Mouse (Mus musculus) hindbrain, embryonic 11.5 days (tissue): Measurements from ENCODE around the gene Agbl4. TPM values are rescaled to one million over a fixed set of nuclear protein-coding genes. Genes with fewer than 3 reads are reported as not detected.

Experiments
- ATAC-seq: fragments of 200-750 bp; cut with Nextera tagmentation; 2 replicates; pipeline ENCODE4 v1.8.0; 2017; ENCODE audit warnings: mild to moderate bottlenecking, moderate TSS enrichment, moderate library complexity; ENCODE audit not compliant: low FRiP score
- DNase-seq: peaks from one replicate; pipeline ENCODE4 v3.0.0-alpha.2; 2015; ENCODE audit warnings: low spot score
- H3K27ac ChIP-seq: fragments of 300-500 bp; sonication (generic); 2 replicates; pipeline ENCODE4 v1.5.1; 2014; ENCODE audit warnings: mild to moderate bottlenecking, low read depth, low read length
- H3K27me3 ChIP-seq: fragments of 300-500 bp; sonication (generic); 2 replicates; pipeline ENCODE4 v1.6.1; 2014; ENCODE audit warnings: mild to moderate bottlenecking, low read length, moderate library complexity, mixed read lengths; ENCODE audit not compliant: control insufficient read depth, insufficient read depth
- H3K36me3 ChIP-seq: fragments of 300-500 bp; sonication (generic); 2 replicates; pipeline ENCODE4 v1.6.1; 2014; ENCODE audit warnings: mild to moderate bottlenecking, low read length, moderate library complexity, mixed read lengths; ENCODE audit not compliant: control insufficient read depth, insufficient read depth
- H3K4me1 ChIP-seq: fragments of 300-500 bp; sonication (generic); replicated peaks from 2 replicates; pipeline ENCODE4 v1.6.1; 2014; ENCODE audit warnings: low read length, mixed read lengths; ENCODE audit not compliant: control insufficient read depth, insufficient read depth
- H3K4me2 ChIP-seq: fragments of 300-500 bp; sonication (generic); replicated peaks from 2 replicates; pipeline ENCODE4 v1.6.1; 2014; ENCODE audit warnings: mild to moderate bottlenecking, low read depth, low read length
- H3K4me3 ChIP-seq: fragments of 300-500 bp; sonication (generic); 2 replicates; pipeline ENCODE4 v1.5.1; 2014; ENCODE audit warnings: low read depth, low read length
- H3K9ac ChIP-seq: fragments of 300-500 bp; sonication (generic); 2 replicates; pipeline ENCODE4 v1.6.1; 2014; ENCODE audit warnings: low read depth, low read length
- H3K9me3 ChIP-seq: fragments of 300-500 bp; sonication (generic); 2 replicates; pipeline ENCODE4 v1.6.1; 2016; ENCODE audit warnings: low read length; ENCODE audit not compliant: control insufficient read depth
- WGBS: fragments of 180-500 bp; shearing (Covaris S2); extraction: QIAGEN DNeasy Blood & Tissue Kit; methylation state at CpG from one replicate; pipeline ENCODE4 v1.1.7; 2014; 5-methylcytosine and 5-hydroxymethylcytosine counted together
- polyA plus RNA-seq: library from polyadenylated mRNA; unstranded; fragments of >200 nt; fragmentation: Nextera tagmentation; extraction: Ambion mirVana; gene quantifications from 2 replicates; pipeline ENCODE4 v1.2.1, GENCODE M21; 2014

Gene Agbl4
- polyA plus RNA-seq, 1 experiment from 2014 or later, result 1.1 TPM

DNA sequence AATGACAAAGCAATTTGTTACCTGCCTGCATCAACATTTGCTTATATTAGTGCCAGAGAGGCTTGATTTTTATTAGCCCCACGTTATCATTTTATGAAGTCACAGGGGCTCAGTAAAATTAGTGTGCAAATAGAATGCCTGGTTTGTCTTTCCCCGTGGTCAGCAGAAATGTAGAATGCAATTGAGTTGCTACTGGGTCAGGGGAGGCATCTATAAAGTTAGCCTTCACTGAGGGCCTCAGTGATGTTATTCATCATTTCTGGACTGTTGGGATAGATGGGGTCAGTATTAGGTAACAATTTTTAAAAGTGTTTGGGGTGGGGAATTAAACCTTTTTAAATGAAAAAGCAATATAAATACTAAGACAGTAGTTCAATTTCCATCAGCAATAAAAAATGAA lies 1125.5 kb downstream of the Agbl4 start:
- DNase-seq, result no peak

DNA sequence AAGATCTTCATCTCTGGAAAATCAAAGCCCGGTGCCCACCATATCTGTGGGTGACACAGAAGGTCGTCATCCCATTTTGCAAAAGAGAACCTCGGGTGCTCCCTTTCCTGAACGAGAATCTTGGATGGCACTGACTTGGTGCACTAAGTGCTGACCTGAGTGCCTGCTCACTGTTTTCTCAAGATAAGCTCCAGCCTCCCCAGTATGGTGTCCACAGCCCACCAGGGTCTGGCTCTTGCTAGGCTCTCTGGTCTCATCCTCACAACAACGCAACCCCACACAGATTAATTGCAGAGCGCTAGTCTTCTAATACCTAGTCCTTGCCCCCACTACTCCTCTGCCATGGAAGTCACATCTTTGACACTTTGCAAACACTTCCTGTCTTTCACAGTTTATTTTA lies 1131.5 kb downstream of the Agbl4 start:
- no peak for DNase-seq
- WGBS, result 92% methylated on average over 6 of the region's 6 CpGs

More for the DNA sequence above, 1125.5 kb downstream of the Agbl4 start:
- H3K27ac ChIP-seq, result no peak overlapping the region
- H3K4me1 ChIP-seq, result no peaks in the 10 kb centered on the region
- H3K9me3 ChIP-seq, result no peaks in the 10 kb centered on the region
- no peaks in the 10 kb centered on the region for H3K36me3 ChIP-seq
- no peak overlapping the region for H3K4me2 ChIP-seq
- no peaks in the 10 kb centered on the region for H3K27me3 ChIP-seq
- H3K9ac ChIP-seq, result no peak overlapping the region
- no peak overlapping the region for H3K4me3 ChIP-seq
- whole genome bisulfite sequencing, result 72% methylated on average over 2 of the region's 2 CpGs
- no peak for ATAC-seq

DNA sequence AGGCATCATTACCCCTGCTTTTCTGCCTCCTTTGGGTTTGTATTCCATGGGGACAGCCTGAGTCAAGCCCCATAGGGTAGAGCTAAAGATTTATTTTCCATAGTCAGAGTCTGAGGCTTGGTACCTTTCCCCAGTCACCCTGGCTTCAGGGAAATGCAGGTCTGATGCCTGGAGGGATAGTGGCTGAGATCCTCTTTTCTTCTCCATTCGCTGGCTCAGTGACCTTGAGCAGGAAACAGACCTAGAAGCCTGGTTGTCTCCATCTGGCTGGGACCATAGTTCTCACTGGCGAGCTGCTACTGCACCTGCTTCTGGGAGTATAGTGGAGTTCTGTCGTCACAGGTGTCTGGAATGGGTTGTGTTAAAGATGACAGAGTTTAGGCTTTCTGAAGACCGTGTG lies 1132.5 kb downstream of the Agbl4 start:
- H3K4me3 ChIP-seq, result no peak overlapping the region
- no peak overlapping the region for H3K4me2 ChIP-seq
- H3K27me3 ChIP-seq, result no peaks in the 10 kb centered on the region
- ATAC-seq (no peak), DNase-seq (no peak)
- no peak overlapping the region for H3K9ac ChIP-seq
- no peaks in the 10 kb centered on the region for H3K4me1 ChIP-seq
- H3K36me3 ChIP-seq, result no peaks in the 10 kb centered on the region
- 86% methylated on average over 4 of the region's 4 CpGs for WGBS
- no peaks in the 10 kb centered on the region for H3K9me3 ChIP-seq
- H3K27ac ChIP-seq, result no peak overlapping the region

More for the DNA sequence above, 1131.5 kb downstream of the Agbl4 start:
- Histone ChIP-seq H3K4me1 (no peaks in the 10 kb centered on the region), H3K9ac (no peak overlapping the region), H3K4me2 (no peak overlapping the region), H3K9me3 (no peaks in the 10 kb centered on the region), H3K36me3 (no peaks in the 10 kb centered on the region), H3K4me3 (no peak overlapping the region), H3K27me3 (no peaks in the 10 kb centered on the region), H3K27ac (no peak overlapping the region)
- no peak for ATAC-seq

DNA sequence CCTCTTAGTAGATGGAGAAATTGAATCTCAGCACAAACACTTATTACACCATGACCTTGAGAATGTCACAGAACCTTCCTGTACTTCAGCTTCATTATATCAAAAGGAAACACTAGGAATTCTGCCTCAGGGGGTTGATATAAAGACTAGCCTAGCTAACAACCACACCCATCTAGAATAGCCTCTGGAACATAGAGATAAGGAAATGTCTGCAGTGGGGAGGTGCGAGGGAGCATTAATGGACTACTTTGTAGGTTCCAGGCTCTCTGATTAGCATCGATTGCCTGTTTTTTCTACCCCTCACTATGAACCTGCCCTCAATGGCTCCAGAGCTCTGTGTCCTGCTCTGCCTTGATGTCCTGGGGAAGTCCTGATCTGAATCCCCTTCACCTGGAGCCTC lies 1133.1 kb downstream of the Agbl4 start:
- no peaks in the 10 kb centered on the region for H3K27me3 ChIP-seq
- no peak overlapping the region for H3K4me2 ChIP-seq
- H3K36me3 ChIP-seq, result no peaks in the 10 kb centered on the region
- no peaks in the 10 kb centered on the region for H3K9me3 ChIP-seq
- WGBS, result 92% methylated on average over 2 of the region's 2 CpGs
- DNase-seq, result no peak
- H3K9ac ChIP-seq, result no peak overlapping the region
- ATAC-seq, result no peak
- no peaks in the 10 kb centered on the region for H3K4me1 ChIP-seq
- no peak overlapping the region for H3K27ac ChIP-seq
- H3K4me3 ChIP-seq, result no peak overlapping the region

DNA sequence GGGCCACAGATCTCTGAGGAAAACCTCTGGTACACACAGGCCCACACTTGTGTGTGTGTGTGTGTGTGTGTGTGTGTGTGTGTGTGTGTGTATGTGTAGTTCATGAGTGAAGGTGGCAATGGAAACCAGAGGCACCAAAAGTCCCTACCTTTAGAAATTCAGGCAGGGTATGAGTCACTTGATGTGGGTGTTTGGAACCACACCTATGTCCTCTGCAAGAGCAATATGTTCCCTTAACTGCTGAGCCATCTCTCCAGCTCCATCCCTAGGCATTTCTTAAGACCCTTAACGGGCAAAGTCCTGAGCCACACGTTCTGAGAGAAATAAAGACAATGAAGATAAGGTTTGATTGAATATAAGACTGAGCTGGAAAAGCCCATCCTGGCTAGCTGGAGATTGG lies 1147.2 kb downstream of the Agbl4 start:
- H3K4me1 ChIP-seq, result no peaks in the 10 kb centered on the region
- no peaks in the 10 kb centered on the region for H3K9me3 ChIP-seq
- no peak for ATAC-seq
- H3K4me3 ChIP-seq, result no peak overlapping the region
- DNase-seq, result no peak
- no peak overlapping the region for H3K9ac ChIP-seq
- H3K36me3 ChIP-seq, result no peaks in the 10 kb centered on the region
- no peak overlapping the region for H3K27ac ChIP-seq
- WGBS, result 82% methylated on average over 2 of the region's 2 CpGs
- no peak overlapping the region for H3K4me2 ChIP-seq
- no peaks in the 10 kb centered on the region for H3K27me3 ChIP-seq

- 83% methylated on average over 7 of the region's 7 CpGs for WGBS
- H3K9me3 ChIP-seq, result no peaks in the 10 kb centered on the region
- no peak overlapping the region for H3K4me2 ChIP-seq
- H3K27ac ChIP-seq, result no peak overlapping the region
- no peak for DNase-seq
- no peak for ATAC-seq
- H3K27me3 ChIP-seq, result no peaks in the 10 kb centered on the region
- no peaks in the 10 kb centered on the region for H3K4me1 ChIP-seq
- no peak overlapping the region for H3K9ac ChIP-seq
- H3K36me3 ChIP-seq, result no peaks in the 10 kb centered on the region
- H3K4me3 ChIP-seq, result no peak overlapping the region
Observed at GRCm38 (mm10) chr4:111546009-111546408, 1148.5 kb downstream of the Agbl4 start.

GRCm38 (mm10) chr4:111555426-111555825 lies 1158.0 kb downstream of the Agbl4 start:
- H3K27ac ChIP-seq, result no peak overlapping the region
- H3K27me3 ChIP-seq, result no peaks in the 10 kb centered on the region
- ATAC-seq, result no peak
- no peak for DNase-seq
- no peaks in the 10 kb centered on the region for H3K36me3 ChIP-seq
- no peak overlapping the region for H3K9ac ChIP-seq
- WGBS, result 72% methylated on average over 2 of the region's 2 CpGs
- no peak overlapping the region for H3K4me2 ChIP-seq
- no peaks in the 10 kb centered on the region for H3K9me3 ChIP-seq
- no peaks in the 10 kb centered on the region for H3K4me1 ChIP-seq
- H3K4me3 ChIP-seq, result no peak overlapping the region

- no peaks in the 10 kb centered on the region for H3K27me3 ChIP-seq
- no peaks in the 10 kb centered on the region for H3K36me3 ChIP-seq
- no peaks in the 10 kb centered on the region for H3K9me3 ChIP-seq
- 84% methylated on average over 10 of the region's 10 CpGs for WGBS
- no peak overlapping the region for H3K9ac ChIP-seq
- no peak overlapping the region for H3K4me2 ChIP-seq
- H3K4me1 ChIP-seq, result no peaks in the 10 kb centered on the region
- no peak for DNase-seq
- H3K27ac ChIP-seq, result no peak overlapping the region
- no peak overlapping the region for H3K4me3 ChIP-seq
- no peak for ATAC-seq
Observed at GRCm38 (mm10) chr4:111577087-111577773, 1179.8 kb downstream of the Agbl4 start.

DNA sequence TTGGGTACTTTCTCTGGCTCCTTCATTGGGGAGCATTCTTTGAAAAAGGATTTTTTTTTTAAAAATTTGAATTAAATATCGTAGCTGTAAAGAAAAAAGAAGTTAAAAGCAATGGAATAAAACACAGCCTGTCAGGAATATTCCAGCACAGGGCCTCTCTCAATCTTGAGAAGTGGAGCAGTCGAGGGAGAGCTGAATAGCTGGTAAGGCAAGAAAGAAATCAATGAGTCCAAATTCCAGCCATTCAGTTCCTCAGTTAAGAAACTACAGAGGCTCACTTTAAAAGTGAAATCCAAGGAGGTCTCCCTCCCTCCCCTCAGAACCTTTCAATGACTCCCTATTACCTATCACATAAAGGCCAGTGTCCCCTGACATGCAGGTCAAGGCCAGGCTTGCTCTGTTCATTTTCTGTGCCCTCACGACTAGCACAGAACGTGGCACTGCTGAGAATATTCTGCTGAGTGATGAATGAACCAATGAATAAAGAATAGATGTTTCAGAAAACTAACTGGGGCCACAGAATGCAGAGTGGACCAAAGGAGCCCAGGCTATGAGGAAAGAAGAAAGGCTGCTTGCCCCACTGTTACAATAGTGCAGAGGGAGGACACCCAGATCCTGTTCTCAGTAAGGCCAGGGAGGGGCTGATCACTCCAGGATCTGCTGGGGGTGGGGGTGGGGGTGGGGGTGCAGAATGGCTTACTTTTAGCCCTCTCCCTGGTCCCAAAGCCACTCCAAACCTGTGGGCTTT lies 1181.8 kb downstream of the Agbl4 start:
- H3K4me2 ChIP-seq, result no peak overlapping the region
- 25% methylated on average over 4 of the region's 4 CpGs for WGBS
- H3K36me3 ChIP-seq, result no peaks in the 10 kb centered on the region
- H3K27me3 ChIP-seq, result no peaks in the 10 kb centered on the region
- no peak for DNase-seq
- no peak overlapping the region for H3K27ac ChIP-seq
- H3K9me3 ChIP-seq, result no peaks in the 10 kb centered on the region
- H3K4me1 ChIP-seq, result no peaks in the 10 kb centered on the region
- no peak overlapping the region for H3K4me3 ChIP-seq
- ATAC-seq, result no peak
- no peak overlapping the region for H3K9ac ChIP-seq
